Mouse (Mus musculus): Measurements from ENCODE around the gene Vmn2r86.
"Not testable (repeated sequence)": the region's sequence is repeated elsewhere in the genome, so short reads cannot be mapped to it uniquely, and the experiment has no call there.

The Vmn2r86 gene

DNA sequence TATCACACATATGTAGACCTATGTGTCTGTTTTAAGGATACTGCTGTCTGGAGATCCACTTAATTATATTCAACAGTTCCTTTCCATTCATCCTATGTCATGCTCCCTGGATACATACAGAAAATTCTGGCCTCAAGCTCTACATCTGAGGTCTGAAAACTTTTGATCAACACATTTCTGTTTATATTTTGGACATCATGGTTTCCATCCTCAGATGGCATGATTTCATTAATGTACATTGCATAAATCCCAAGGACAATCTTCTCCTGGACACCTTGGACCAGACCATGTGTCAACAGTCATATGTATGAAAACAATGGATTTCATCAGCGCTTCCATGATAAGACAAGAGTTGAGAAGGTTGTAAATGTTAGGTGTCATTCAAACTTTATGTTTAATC lies at the start of gene Vmn2r86:
TSS of gene Vmn2r86 (minus strand) at position 101 of the 400 bp plus-strand sequence.
- DNase-seq (ENCODE audit: low read depth in 1 of 2, low spot score in 2 of 2): not testable (repeated sequence)

DNA sequence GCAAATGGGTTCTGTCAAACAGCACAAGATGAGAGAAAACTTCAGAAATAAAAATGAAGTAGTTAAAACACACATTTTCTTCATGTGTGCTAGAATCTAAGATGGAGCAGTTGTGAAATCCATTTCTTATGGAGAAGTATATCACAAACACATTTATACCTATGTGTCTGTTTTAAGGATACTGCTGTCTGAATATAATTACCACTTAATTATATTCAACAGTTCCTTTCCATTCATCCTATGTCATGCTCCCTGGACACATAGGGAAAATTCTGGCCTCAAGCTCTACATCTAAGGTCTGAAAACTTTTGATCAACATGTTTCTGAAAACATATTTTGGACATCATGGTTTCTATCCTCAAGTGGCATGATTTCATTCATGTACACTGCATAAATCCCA lies 41.4 kb upstream of the Vmn2r86 start, which contains the start of gene Vmn2r87:
TSS of gene Vmn2r87 (minus strand) at position 101 of the 400 bp plus-strand sequence.
- no peak for DNase-seq (ENCODE audit: low read depth in 1 of 2, low spot score in 2 of 2)

DNA sequence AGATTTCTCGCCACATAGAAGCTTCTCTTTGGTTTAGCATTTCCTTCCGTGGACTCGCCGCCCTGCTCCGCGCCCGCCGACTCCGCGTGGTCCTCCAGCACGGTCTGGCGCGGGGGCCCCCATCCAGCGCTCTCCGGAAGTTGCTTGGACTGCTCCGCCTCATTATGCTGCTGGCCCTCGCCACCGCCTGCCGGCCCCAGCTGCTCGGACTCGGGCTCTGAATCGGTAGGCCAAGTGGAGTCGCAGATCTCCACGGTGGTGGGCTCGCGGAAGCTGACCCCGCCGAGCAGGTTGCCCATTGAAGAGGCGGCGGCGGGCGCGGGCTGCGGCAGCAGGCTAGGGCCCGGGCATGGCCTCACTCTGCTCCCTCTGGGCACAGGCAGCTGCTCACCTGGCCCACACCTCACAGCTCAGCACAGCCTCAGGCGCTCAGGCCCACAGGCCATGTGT lies 14.5 kb upstream of the Vmn2r86 start:
- DNase-seq (ENCODE audit: low read depth in 1 of 2, low spot score in 2 of 2): no peak

DNA sequence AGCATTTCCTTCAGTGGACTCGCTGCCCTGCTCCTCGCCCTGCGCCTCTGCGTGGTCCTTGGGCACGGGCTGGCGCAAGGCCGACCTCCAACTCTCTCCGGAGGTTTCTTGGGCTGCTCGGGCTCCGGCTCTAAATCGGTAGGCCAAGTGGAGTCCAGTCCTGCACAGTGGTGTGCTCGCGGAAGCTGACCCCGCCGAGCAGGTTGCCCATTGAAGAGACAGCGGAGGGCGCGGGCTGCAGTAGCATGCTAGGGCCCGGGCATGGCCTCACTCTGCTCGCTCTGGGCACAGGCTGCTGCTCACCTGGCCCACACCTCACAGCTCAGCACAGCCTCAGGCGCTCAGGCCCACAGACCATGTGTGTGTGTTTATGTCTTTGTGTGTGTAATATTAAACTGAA lies 11.1 kb downstream of the Vmn2r86 start:
- no peak for DNase-seq (ENCODE audit: low read depth in 1 of 2, low spot score in 2 of 2)

DNA sequence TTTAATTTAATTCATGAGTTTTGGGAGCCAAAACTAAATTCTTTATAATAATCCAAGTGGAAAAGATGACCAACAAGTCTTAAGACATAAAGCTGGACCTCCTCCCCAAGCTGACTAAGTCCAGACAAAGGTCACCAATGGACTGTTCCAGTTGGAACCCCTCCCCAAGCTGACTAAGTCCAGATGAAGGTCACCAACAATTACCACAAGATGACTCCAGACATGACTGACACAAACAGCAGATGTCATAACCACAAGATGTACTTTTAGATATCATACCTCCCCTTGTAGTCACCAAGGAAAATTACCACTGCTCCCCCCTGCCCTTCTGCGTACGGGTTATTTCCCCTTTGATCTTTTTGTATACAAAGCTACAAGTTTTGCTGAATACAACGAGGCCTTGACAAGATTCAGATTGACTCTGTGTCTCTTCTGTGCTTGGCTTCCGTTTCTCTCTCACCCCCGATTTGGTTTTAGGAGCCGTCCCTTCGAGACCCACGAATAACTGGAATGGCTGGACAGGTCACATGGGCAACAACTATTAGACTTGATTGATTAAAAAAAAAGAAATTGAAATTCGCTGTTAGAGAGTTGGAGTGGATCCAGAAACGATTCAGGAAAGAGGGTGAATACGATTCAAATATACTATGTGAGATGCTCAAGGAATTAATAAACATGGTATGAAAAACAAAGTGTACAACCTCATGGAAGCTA lies 21.5 kb downstream of the Vmn2r86 start:
- not testable (repeated sequence) for DNase-seq (ENCODE audit: low read depth in 1 of 2, low spot score in 2 of 2)

DNA sequence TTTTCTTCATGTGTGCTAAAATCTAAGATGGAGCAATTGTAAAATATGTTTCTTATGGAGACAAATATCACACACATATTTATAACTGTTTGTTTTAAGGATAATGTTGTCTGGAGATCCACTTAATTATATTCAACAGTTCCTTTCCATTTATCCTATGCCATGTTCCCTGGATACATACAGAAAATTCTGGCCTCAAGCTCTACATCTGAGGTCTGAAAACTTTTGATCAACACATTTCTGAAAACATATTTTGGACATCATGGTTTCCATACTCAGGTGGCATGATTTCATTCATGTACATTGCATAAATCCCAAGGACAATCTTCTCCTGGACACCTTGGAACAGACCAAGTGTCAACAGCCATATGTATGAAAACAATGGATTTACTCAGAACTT lies 26.2 kb downstream of the Vmn2r86 start, which contains the start of gene Vmn2r85:
TSS of gene Vmn2r85 (minus strand) at position 101 of the 400 bp plus-strand sequence.
- DNase-seq (ENCODE audit: low read depth in 1 of 2, low spot score in 2 of 2): not testable (repeated sequence)

DNA sequence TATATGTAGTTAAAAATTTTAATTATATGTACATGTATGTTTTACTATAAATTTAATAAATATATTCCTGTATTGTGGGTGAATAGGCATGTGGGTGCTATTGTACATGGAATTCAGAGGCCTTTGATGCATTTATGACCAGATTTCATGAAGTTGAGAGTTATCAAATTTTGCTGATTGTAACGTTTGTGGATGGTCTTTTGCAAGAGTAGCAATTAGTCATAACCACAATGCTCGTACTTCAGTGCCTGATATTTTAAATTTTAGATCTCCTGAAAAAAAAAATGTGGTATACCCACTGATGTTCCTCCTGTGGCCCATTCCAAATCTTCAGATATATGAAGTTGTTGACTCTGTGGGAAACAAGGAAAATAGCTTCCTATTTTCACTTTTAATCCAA lies 33.5 kb downstream of the Vmn2r86 start:
- not testable (repeated sequence) for DNase-seq (ENCODE audit: low read depth in 1 of 2, low spot score in 2 of 2)

DNA sequence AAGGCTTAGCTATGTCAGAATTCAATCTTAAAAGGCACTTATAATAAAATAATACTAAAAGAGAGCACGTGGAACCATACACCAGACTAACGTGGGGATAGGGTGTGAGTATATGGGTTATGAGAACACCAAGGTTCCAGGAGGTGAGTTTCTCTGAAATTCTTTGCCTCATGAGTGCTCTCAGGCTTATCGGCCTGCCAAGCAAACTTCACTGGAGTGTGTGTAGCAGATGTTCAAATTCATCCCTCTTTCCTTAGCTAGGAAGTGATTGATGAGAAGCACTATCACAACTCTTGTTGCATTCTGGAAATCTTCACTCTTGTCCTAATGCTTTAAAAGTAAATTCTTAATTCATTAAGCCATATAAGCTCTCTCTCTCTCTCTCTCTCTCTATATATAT lies 35.4 kb downstream of the Vmn2r86 start:
- DNase-seq (ENCODE audit: low read depth in 1 of 2, low spot score in 2 of 2): no peak

DNA sequence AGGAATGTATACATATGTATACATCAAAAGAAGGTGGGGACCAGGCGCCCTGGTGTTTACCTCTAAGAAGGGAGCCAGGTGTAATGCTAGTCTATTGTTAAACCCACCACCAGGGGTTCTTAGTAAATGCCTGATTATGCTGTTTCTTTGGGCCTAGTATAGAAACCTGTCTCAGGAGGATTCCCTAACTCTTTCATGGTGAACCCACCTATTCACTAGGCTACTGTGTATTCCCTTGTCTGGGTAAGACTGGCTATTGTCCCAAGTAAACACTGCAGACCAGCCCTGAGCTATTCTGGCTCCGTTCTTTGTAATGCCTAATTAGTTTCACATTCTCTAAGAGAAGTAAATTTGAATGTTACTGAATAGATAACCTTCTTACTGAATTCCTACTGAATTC lies 35.9 kb downstream of the Vmn2r86 start:
- DNase-seq (ENCODE audit: low read depth in 1 of 2, low spot score in 2 of 2): not testable (repeated sequence)

DNA sequence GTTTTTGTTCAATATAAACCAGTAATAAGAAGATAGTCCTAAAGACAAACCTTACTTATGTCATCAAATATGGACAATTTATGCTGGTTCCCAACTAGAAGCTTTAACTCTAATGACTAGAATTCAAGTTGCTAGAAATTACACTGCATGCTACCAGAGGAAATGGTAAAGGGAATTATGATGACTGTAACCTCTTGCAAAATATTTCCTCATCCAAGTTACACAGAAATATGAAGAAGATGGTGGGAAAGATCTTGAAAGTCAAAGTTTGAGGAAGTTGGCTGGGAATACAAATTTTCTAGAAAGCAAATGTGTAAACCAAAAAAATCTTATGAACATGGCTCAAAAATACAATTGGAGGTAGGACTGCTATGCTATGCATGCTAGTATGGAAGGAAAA lies 39.5 kb downstream of the Vmn2r86 start:
- DNase-seq (ENCODE audit: low read depth in 1 of 2, low spot score in 2 of 2): not testable (repeated sequence)

DNA sequence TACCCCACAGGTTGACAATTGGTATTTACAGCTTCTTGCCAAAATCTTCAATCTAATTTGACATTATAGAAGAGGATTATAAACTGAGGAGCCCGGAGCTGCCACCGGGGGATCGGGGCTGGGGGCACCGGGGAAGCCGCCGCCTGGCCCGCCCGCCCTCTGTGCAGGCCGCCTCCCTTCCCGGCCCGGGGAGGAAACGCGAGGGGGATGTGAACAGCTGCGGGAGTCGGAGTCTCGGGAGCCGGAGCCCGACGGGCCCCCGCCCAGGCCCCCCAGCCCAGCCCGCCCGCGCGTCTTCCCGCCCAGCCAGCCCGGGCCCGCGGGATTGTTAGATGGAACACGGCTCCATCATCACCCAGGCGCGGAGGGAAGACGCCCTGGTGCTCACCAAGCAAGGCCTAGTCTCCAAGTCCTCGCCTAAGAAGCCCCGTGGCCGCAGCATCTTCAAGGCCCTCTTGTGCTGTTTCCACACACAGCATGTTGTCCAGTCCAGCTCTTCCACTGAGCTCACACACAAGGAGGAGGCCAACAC lies 43.6 kb downstream of the Vmn2r86 start:
- DNase-seq (ENCODE audit: low read depth in 1 of 2, low spot score in 2 of 2): not testable (repeated sequence)

DNA sequence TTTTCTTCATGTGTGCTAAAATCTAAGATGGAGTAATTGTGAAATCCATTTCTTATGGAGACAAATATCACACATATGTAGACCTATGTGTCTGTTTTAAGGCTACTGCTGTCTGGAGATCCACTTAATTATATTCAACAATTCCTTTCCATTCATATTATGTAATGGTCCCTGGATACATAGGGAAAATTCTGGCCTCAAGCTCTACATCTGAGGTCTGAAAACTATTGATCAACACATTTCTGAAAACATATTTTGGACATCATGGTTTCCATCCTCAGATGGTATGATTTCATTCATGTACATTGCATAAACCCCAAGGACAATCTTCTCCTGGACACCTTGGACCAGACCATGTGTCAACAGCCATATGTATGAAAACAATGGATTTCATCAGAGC lies 61.6 kb downstream of the Vmn2r86 start, which contains the start of gene Vmn2r84:
TSS of gene Vmn2r84 (minus strand) at position 101 of the 400 bp plus-strand sequence.
- DNase-seq (ENCODE audit: low read depth in 1 of 2, low spot score in 2 of 2): no peak
